Mouse (Mus musculus): ENCODE results near the gene Adamts14. TPM values are rescaled to one million over a fixed set of nuclear protein-coding genes. Genes with fewer than 3 reads are reported as not detected.

The Adamts14 gene
- polyA plus RNA-seq, 1 experiment from 2014 or later, result 0.07 TPM

DNA sequence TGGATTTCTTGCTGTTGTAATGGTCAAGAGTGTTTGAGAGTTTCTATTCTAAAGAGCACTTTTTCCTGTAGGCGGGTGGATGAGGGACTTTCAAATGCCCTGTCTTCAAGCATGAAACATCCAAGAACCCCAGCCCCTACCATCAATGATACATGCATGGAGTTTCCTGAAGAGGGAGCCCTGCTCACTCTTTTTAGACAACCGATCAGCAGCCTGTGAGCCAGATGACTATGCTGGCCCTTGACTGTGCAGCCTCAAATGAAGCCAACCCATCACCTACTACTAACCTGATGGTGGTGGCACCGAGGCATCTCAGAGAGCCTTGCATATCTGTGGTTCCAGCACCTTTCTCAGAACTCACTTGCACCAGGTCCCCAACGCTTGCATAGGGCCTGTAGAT is 100.7 kb downstream of the Adamts14 start:
- H3K4me3 ChIP-seq (ENCODE audit: low read depth, low read length), result no peak overlapping the region
- no peaks in the 10 kb centered on the region for H3K4me1 ChIP-seq (ENCODE audit: control insufficient read depth, insufficient read depth, low read length)
- no peaks in the 10 kb centered on the region for H3K36me3 ChIP-seq (ENCODE audit: control insufficient read depth, insufficient read depth, low read length)
- no peak overlapping the region for H3K27ac ChIP-seq (ENCODE audit: low read depth, low read length)
- H3K9ac ChIP-seq (replicated peaks; ENCODE audit: low read depth, low read length), result no peak overlapping the region
- ATAC-seq (ENCODE audit: low read depth), result no peak
- H3K4me2 ChIP-seq (ENCODE audit: low read depth, low read length), result no peak overlapping the region
- H3K27me3 ChIP-seq (ENCODE audit: control insufficient read depth, insufficient read depth, low read length), result no peaks in the 10 kb centered on the region
- H3K9me3 ChIP-seq (ENCODE audit: control insufficient read depth, low read length), result no peaks in the 10 kb centered on the region
- WGBS, result 85% methylated on average over 4 of the region's 4 CpGs

GRCm38 (mm10) chr10:61171654-61172053 is 101.6 kb downstream of the Adamts14 start, which contains the start of gene Tbata:
Tbata (plus strand) TSS chr10:61171954.
- no peak within 1 kb of the TSS for H3K9ac ChIP-seq (replicated peaks; ENCODE audit: low read depth, low read length)
- no peaks in the 10 kb centered on the region for H3K9me3 ChIP-seq (ENCODE audit: control insufficient read depth, low read length)
- H3K27me3 ChIP-seq (ENCODE audit: control insufficient read depth, insufficient read depth, low read length), result no peaks in the 10 kb centered on the region
- ATAC-seq (ENCODE audit: low read depth), result no peak
- no peaks in the 10 kb centered on the region for H3K36me3 ChIP-seq (ENCODE audit: control insufficient read depth, insufficient read depth, low read length)
- H3K4me2 ChIP-seq (ENCODE audit: low read depth, low read length), result no peak within 1 kb of the TSS
- no peak within 1 kb of the TSS for H3K27ac ChIP-seq (ENCODE audit: low read depth, low read length)
- no peaks in the 10 kb centered on the region for H3K4me1 ChIP-seq (ENCODE audit: control insufficient read depth, insufficient read depth, low read length)
- H3K4me3 ChIP-seq (ENCODE audit: low read depth, low read length), result no peak within 1 kb of the TSS
- 77% methylated on average over 3 of the region's 3 CpGs for WGBS

GRCm38 (mm10) chr10:61168393-61168792 is 104.8 kb downstream of the Adamts14 start:
- no peaks in the 10 kb centered on the region for H3K9me3 ChIP-seq (ENCODE audit: control insufficient read depth, low read length)
- no peaks in the 10 kb centered on the region for H3K27me3 ChIP-seq (ENCODE audit: control insufficient read depth, insufficient read depth, low read length)
- 81% methylated on average over 2 of the region's 2 CpGs for WGBS
- ATAC-seq (ENCODE audit: low read depth), result no peak
- no peak overlapping the region for H3K4me2 ChIP-seq (ENCODE audit: low read depth, low read length)
- no peak overlapping the region for H3K9ac ChIP-seq (replicated peaks; ENCODE audit: low read depth, low read length)
- H3K4me3 ChIP-seq (ENCODE audit: low read depth, low read length), result no peak overlapping the region
- H3K4me1 ChIP-seq (ENCODE audit: control insufficient read depth, insufficient read depth, low read length), result no peaks in the 10 kb centered on the region
- H3K27ac ChIP-seq (ENCODE audit: low read depth, low read length), result no peak overlapping the region
- H3K36me3 ChIP-seq (ENCODE audit: control insufficient read depth, insufficient read depth, low read length), result no peaks in the 10 kb centered on the region

- ATAC-seq (ENCODE audit: low read depth), result no peak
- no peak overlapping the region for H3K27ac ChIP-seq (ENCODE audit: low read depth, low read length)
- H3K36me3 ChIP-seq (ENCODE audit: control insufficient read depth, insufficient read depth, low read length), result no peaks in the 10 kb centered on the region
- 75% methylated on average over 9 of the region's 9 CpGs for WGBS
- H3K27me3 ChIP-seq (ENCODE audit: control insufficient read depth, insufficient read depth, low read length), result no peaks in the 10 kb centered on the region
- H3K4me3 ChIP-seq (ENCODE audit: low read depth, low read length), result no peak overlapping the region
- H3K4me2 ChIP-seq (ENCODE audit: low read depth, low read length), result no peak overlapping the region
- H3K9ac ChIP-seq (replicated peaks; ENCODE audit: low read depth, low read length), result no peak overlapping the region
- no peaks in the 10 kb centered on the region for H3K4me1 ChIP-seq (ENCODE audit: control insufficient read depth, insufficient read depth, low read length)
- H3K9me3 ChIP-seq (ENCODE audit: control insufficient read depth, low read length), result no peaks in the 10 kb centered on the region
Observed at GRCm38 (mm10) chr10:61167333-61168096, 105.7 kb downstream of the Adamts14 start.

DNA sequence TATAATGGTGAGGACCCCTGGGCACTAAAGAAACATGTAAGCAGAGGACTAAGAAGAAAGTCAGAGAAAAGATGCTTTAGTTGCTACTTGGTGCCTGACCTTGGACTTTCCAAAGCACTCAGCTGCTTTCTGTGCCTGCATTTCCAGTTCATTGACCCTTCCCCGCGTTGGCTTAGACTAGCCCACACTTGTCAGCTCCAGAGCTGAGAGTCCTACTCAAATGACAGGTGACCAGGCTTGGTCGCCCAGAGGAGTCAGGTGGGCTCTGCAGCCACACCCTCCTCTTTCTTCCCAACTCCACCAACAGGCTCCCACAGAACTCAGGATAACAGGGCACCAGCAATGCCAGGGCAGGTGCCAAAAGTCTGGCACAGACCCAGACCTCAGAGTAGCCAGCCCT is 110.9 kb downstream of the Adamts14 start:
- Histone ChIP-seq H3K36me3 (ENCODE audit: control insufficient read depth, insufficient read depth, low read length) (no peaks in the 10 kb centered on the region), H3K9me3 (ENCODE audit: control insufficient read depth, low read length) (no peaks in the 10 kb centered on the region), H3K4me2 (ENCODE audit: low read depth, low read length) (no peak overlapping the region), H3K4me3 (ENCODE audit: low read depth, low read length) (no peak overlapping the region), H3K4me1 (ENCODE audit: control insufficient read depth, insufficient read depth, low read length) (no peaks in the 10 kb centered on the region), H3K27ac (ENCODE audit: low read depth, low read length) (no peak overlapping the region), H3K27me3 (ENCODE audit: control insufficient read depth, insufficient read depth, low read length) (no peaks in the 10 kb centered on the region), H3K9ac (replicated peaks; ENCODE audit: low read depth, low read length) (no peak overlapping the region)
- 79% methylated on average over 3 of the region's 3 CpGs for WGBS
- no peak for ATAC-seq (ENCODE audit: low read depth)

GRCm38 (mm10) chr10:61160671-61161070 is 112.6 kb downstream of the Adamts14 start:
- no peak for ATAC-seq (ENCODE audit: low read depth)
- Histone ChIP-seq H3K9ac (replicated peaks; ENCODE audit: low read depth, low read length) (no peak overlapping the region), H3K4me1 (ENCODE audit: control insufficient read depth, insufficient read depth, low read length) (no peaks in the 10 kb centered on the region), H3K9me3 (ENCODE audit: control insufficient read depth, low read length) (no peaks in the 10 kb centered on the region), H3K27ac (ENCODE audit: low read depth, low read length) (no peak overlapping the region), H3K27me3 (ENCODE audit: control insufficient read depth, insufficient read depth, low read length) (no peaks in the 10 kb centered on the region), H3K36me3 (ENCODE audit: control insufficient read depth, insufficient read depth, low read length) (no peaks in the 10 kb centered on the region), H3K4me3 (ENCODE audit: low read depth, low read length) (no peak overlapping the region), H3K4me2 (ENCODE audit: low read depth, low read length) (no peak overlapping the region)
- 83% methylated on average over 4 of the region's 4 CpGs for WGBS

DNA sequence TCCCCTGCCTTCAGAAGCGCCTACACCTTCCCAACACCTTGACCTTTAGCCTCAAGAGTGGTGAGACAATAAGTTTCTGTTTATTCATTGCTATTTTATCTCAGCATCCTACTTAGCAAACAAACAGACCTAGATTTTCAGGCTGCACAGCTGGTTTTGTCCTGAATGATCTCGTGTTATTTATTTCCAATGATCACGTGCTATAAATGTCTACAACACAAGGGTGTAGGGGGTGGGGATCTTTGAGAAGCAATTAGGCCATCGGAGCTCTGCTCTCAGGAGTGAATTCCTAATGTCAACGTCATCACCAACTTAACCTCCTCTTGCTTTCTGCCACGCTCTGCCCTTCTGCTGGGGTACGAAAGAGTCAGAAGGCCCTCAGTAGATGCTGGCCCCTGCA is 113.1 kb downstream of the Adamts14 start:
- H3K36me3 ChIP-seq (ENCODE audit: control insufficient read depth, insufficient read depth, low read length), result no peaks in the 10 kb centered on the region
- WGBS, result 81% methylated on average over 7 of the region's 7 CpGs

DNA sequence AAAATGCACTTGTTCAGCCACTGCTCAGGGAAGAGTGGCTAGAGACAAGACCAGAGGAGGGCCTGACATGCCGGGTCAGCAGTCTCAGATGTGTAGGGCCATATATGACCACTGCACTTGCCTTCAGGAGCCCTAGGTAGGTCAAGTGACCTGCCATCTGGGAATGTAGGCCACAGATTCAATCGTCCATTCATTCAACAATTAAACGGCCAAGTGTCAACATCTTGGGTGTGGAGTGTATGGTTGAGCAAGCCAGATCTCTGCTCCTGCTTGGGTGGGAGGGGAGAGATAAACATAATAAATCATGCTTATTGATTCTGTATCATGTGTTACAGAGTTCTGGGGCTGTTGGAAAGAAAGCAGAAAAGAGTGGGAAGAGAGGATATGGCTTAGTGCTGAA is 114.6 kb downstream of the Adamts14 start:
- 86% methylated on average over 3 of the region's 3 CpGs for WGBS
- H3K9me3 ChIP-seq (ENCODE audit: control insufficient read depth, low read length), result no peaks in the 10 kb centered on the region
- H3K27me3 ChIP-seq (ENCODE audit: control insufficient read depth, insufficient read depth, low read length), result no peaks in the 10 kb centered on the region
- no peak overlapping the region for H3K4me2 ChIP-seq (ENCODE audit: low read depth, low read length)
- ATAC-seq (ENCODE audit: low read depth), result no peak
- no peaks in the 10 kb centered on the region for H3K4me1 ChIP-seq (ENCODE audit: control insufficient read depth, insufficient read depth, low read length)
- no peaks in the 10 kb centered on the region for H3K36me3 ChIP-seq (ENCODE audit: control insufficient read depth, insufficient read depth, low read length)
- no peak overlapping the region for H3K9ac ChIP-seq (replicated peaks; ENCODE audit: low read depth, low read length)
- H3K4me3 ChIP-seq (ENCODE audit: low read depth, low read length), result no peak overlapping the region
- no peak overlapping the region for H3K27ac ChIP-seq (ENCODE audit: low read depth, low read length)

More for the DNA sequence above, 113.1 kb downstream of the Adamts14 start:
- Histone ChIP-seq H3K4me2 (ENCODE audit: low read depth, low read length) (no peak overlapping the region), H3K27me3 (ENCODE audit: control insufficient read depth, insufficient read depth, low read length) (no peaks in the 10 kb centered on the region), H3K4me1 (ENCODE audit: control insufficient read depth, insufficient read depth, low read length) (no peaks in the 10 kb centered on the region), H3K9ac (replicated peaks; ENCODE audit: low read depth, low read length) (no peak overlapping the region), H3K9me3 (ENCODE audit: control insufficient read depth, low read length) (no peaks in the 10 kb centered on the region), H3K27ac (ENCODE audit: low read depth, low read length) (no peak overlapping the region), H3K4me3 (ENCODE audit: low read depth, low read length) (no peak overlapping the region)
- no peak for ATAC-seq (ENCODE audit: low read depth)

- Histone ChIP-seq H3K27me3 (ENCODE audit: control insufficient read depth, insufficient read depth, low read length) (no peaks in the 10 kb centered on the region), H3K36me3 (ENCODE audit: control insufficient read depth, insufficient read depth, low read length) (no peaks in the 10 kb centered on the region), H3K4me1 (ENCODE audit: control insufficient read depth, insufficient read depth, low read length) (no peaks in the 10 kb centered on the region), H3K4me3 (ENCODE audit: low read depth, low read length) (no peak overlapping the region), H3K4me2 (ENCODE audit: low read depth, low read length) (no peak overlapping the region), H3K27ac (ENCODE audit: low read depth, low read length) (no peak overlapping the region), H3K9ac (replicated peaks; ENCODE audit: low read depth, low read length) (no peak overlapping the region), H3K9me3 (ENCODE audit: control insufficient read depth, low read length) (no peaks in the 10 kb centered on the region)
- ATAC-seq (ENCODE audit: low read depth), result no peak
- 98% methylated on average over 2 of the region's 2 CpGs for WGBS
Observed at GRCm38 (mm10) chr10:61156453-61156852, 116.8 kb downstream of the Adamts14 start.

All from neural tube, embryonic 14.5 days (tissue).